Mouse (Mus musculus) fibroblast of lung, adult 2 months (primary cell): ENCODE results near the gene Tubgcp6.

ENCODE experiments used
- DNase-seq: peaks from one replicate; pipeline ENCODE4 v3.0.0-alpha.2; 2011; ENCODE audit warnings: low read depth

The Tubgcp6 gene

DNA sequence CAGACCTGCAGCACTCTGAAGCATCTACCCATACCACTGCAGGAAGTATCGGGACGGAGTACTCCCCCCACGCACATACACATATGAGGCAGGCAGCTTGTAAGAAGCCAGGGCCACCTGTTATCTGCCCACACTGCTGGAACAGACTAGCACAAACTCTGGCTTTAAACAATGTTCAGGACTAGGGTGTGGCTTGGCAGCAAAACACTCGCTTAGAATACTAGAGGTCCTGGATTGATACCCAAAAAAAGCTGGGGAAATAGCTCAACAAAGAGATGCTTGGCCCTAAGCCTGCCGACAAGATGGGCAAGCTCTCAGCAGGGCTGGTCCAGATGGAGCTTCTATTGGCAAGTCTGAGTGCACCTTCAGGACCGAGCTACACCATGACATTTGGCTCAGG lies 59.4 kb downstream of the Tubgcp6 start:
- DNase-seq, result no peak

- no peak for DNase-seq
These were observed 59.9 kb downstream of the Tubgcp6 start for GRCm38 (mm10) chr15:89063001-89063400.

GRCm38 (mm10) chr15:89062518-89062910 lies 60.4 kb downstream of the Tubgcp6 start:
- DNase-seq, result no peak

- no peak for DNase-seq
These were observed 61.0 kb downstream of the Tubgcp6 start for GRCm38 (mm10) chr15:89061761-89062517.

- DNase-seq, result no peak
These were observed 62.0 kb downstream of the Tubgcp6 start for GRCm38 (mm10) chr15:89060811-89061460.

DNA sequence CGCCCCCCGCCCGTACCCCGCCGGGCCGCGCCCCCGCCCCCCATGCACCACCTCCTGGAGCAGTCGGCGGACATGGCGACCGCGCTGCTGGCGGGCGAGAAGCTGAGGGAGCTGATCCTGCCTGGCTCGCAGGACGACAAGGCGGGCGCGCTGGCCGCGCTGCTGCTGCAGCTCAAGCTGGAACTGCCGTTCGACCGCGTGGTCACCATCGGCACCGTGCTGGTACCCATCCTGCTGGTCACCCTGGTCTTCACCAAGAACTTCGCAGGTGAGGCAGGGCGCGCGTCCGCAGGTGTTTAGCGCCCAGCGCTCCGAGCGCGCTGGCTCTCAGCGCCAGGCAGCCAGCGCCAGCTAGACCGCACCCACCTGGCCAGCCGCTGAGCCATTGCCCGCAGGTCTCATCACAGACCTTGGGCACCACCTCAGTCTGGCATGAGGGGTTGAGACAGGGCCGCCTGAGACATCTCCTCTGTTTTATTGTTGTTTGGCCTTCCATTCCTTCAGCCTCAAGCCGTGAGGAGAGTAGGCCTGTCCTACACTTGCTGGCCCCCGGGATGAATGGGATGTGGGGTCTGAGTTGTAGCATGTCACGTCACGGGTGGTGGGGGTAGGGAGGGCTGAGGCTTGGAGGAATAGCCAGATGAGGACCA lies 62.8 kb downstream of the Tubgcp6 start:
- no peak for DNase-seq

DNA sequence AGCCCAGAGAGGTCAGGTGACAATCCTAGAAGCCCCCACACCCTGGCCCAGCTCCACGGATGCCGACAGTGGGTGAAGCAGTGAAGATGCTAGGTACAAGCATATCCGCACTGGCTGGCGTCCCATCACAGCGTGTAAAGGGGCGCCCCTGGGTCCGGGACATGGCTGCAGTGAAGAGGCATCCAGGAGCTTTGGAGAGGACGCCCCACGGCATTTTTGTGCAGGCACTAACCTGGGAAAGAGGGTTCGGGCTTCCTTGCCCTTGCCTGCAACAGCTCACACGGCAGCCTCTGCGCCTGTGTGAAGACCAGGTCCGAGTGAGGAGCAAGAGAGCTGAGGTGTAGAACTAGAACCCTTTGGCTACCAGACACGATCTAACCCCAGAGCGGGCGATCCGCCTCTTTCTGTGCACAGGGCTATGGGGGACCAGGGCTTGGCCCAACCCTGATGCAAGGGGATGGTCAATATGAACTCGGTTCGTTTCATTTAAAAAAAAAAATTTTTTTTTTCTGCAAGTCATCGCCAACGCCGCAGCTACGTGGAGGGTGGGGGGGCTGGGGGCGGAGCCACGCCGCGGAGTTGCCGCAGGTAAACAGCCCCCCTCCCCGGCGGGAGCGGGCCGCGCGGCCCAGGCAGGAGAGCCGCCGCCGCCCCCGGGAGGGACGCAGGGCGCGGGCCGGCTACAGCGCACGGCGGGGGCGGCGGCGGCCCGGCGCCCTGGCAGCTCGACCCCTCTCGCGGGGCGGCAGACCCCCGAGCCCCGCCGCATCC lies 63.6 kb downstream of the Tubgcp6 start, which contains the start of gene Panx2:
Gene Panx2 (plus strand): TSS at position 574 of the 771 bp plus-strand sequence.
- no peak for DNase-seq

DNA sequence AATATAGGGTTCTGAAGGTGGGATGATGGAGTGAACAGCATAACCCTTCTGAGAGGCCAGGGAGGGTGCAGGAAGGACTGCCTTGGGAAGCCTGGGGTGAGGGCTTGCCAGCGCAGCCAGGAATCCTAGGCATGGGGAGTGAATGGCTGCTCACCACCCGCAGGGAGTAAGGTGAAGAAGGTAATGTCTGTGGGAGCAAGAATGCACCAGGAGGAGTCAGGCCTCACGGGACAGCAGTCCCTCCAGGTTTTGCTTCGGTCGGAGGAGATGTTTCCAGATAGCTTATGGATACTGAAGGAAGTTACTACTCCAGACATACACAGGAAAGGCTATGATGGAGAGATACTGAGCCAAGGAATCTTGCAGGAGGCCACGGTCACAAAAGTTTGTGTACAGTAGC lies 64.2 kb downstream of the Tubgcp6 start:
- DNase-seq, result no peak

DNA sequence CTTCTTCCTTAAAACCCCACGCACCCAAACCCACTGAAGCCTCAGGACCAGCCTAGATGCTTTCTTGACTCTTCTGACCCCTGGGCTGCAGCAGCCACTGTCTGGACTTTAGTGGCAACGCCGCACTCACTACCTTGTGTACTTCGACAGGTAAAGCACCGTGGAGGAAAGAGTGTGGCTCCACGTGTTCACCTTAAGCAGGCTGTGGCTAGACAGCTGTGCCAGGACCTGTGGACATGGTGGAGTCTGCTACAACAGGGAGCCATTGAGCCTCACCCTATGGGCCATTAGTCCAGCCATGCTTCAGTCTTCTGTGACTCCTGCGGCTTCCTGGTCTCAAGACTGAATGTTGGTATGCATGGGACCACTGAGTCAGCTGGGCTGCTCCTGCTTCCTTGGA lies 68.2 kb downstream of the Tubgcp6 start:
- DNase-seq, result no peak
